ENCODE assay signal across 11 mouse cellular contexts in the genomic region with DNA sequence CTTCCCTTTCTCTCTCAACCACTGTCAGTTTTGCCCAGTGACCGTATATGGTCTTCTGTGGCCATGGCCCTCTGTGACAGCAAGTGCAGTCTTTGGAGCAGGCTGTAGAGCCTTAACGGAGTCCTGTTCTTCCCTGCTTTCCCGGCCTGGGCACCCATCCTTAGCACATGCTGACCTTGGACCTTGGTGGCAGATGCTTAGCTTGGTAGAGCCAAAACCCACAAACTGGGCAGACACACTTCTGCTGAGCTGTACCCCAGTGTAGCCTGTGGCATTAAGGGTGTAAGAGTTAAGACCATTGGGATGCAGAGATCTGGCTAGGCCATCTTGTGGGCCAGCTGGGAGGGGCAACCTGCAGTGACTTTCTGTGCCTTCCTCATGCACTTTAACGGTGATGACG. TPM values are rescaled to one million over a fixed set of nuclear protein-coding genes. Genes with fewer than 3 reads are reported as not detected.
DNase-seq lines count a peak whose midpoint lies in the region; ATAC-seq lines count a peak whose summit lies in the region.
"Had no signal": no experiment of that assay in that cellular context is flagged by ENCODE, and none has a peak within 500 bp of the region (broad histone marks: within the 10 kb centered on the region; RNA-seq: fewer than 3 reads in every experiment).

No protein-coding gene starts in this region.

- 61% methylated on average over 5 of the region's 5 CpGs for WGBS in heart, embryonic 10.5 days
- 84% methylated on average over 5 of the region's 5 CpGs for WGBS in intestine, embryonic 16.5 days
- 82% methylated on average over 5 of the region's 5 CpGs for WGBS in stomach, embryonic 14.5 days

- H3K9ac ChIP-seq in intestine, embryonic 16.5 days (ENCODE audit: low read depth, low read length) = no peak overlapping the region
- H3K9ac ChIP-seq in stomach, embryonic 14.5 days (replicated peaks; ENCODE audit: low read depth, low read length) = no peak overlapping the region

- DNase-seq in heart, embryonic 10.5 days (ENCODE audit: low spot score) = no peak
- DNase-seq in heart, adult 18-20 months = no peak
- DNase-seq in spleen, adult 18-20 months = no peak
- no peak for DNase-seq in testis, postnatal 10 days (ENCODE audit: low spot score)
- DNase-seq: thymus, adult 18-20 months had no signal

- peak overlapping the region; percentile 20 for H3K4me3 ChIP-seq in heart, embryonic 10.5 days
- H3K4me3 ChIP-seq in megakaryocyte, embryonic 14.5 days (replicated peaks) = peak overlapping the region; percentile 74
- H3K4me3 ChIP-seq in intestine, embryonic 16.5 days (ENCODE audit: low read length) = no peak overlapping the region
- no peak overlapping the region for H3K4me3 ChIP-seq in stomach, embryonic 14.5 days (ENCODE audit: low read depth, low read length)

- H3K4me2 ChIP-seq in intestine, embryonic 16.5 days (ENCODE audit: low read depth, low read length) = no peak overlapping the region
- H3K4me2 ChIP-seq in stomach, embryonic 14.5 days (replicated peaks; ENCODE audit: low read depth, low read length) = no peak overlapping the region

- no peaks in the 10 kb centered on the region for H3K27me3 ChIP-seq in heart, embryonic 10.5 days (ENCODE audit: insufficient read depth, poor library complexity, severe bottlenecking)
- no peaks in the 10 kb centered on the region for H3K27me3 ChIP-seq in megakaryocyte, embryonic 14.5 days (replicated peaks)
- H3K27me3 ChIP-seq in intestine, embryonic 16.5 days (replicated peaks; ENCODE audit: control insufficient read depth, insufficient read depth, low read length) = no peaks in the 10 kb centered on the region
- H3K27me3 ChIP-seq in stomach, embryonic 14.5 days (ENCODE audit: control insufficient read depth, insufficient read depth, low read length) = no peaks in the 10 kb centered on the region

- no peaks in the 10 kb centered on the region for H3K9me3 ChIP-seq in heart, embryonic 10.5 days
- H3K9me3 ChIP-seq in megakaryocyte, embryonic 14.5 days = no peaks in the 10 kb centered on the region
- H3K9me3 ChIP-seq in intestine, embryonic 16.5 days (ENCODE audit: control insufficient read depth, low read length) = no peaks in the 10 kb centered on the region
- no peaks in the 10 kb centered on the region for H3K9me3 ChIP-seq in stomach, embryonic 14.5 days (ENCODE audit: control insufficient read depth, low read depth, low read length)

- H3K4me1 ChIP-seq in heart, embryonic 10.5 days = peaks cover 41% of the 10 kb centered on the region
- H3K4me1 ChIP-seq in megakaryocyte, embryonic 14.5 days = peaks cover 98% of the 10 kb centered on the region
- 0 out of 2 replicates have a peak, but pooled peaks cover 5% of the 10 kb centered on the region for H3K4me1 ChIP-seq in intestine, embryonic 16.5 days (ENCODE audit: control insufficient read depth, insufficient read depth, low read length)
- peaks cover 9% of the 10 kb centered on the region for H3K4me1 ChIP-seq in stomach, embryonic 14.5 days (ENCODE audit: control insufficient read depth, insufficient read depth, low read length)

- H3K36me3 ChIP-seq in heart, embryonic 10.5 days = peaks cover 93% of the 10 kb centered on the region
- peaks cover 98% of the 10 kb centered on the region for H3K36me3 ChIP-seq in megakaryocyte, embryonic 14.5 days (replicated peaks; ENCODE audit: low read length)
- H3K36me3 ChIP-seq in intestine, embryonic 16.5 days (ENCODE audit: control insufficient read depth, insufficient read depth, low read length) = peaks cover 31% of the 10 kb centered on the region
- peaks cover 87% of the 10 kb centered on the region for H3K36me3 ChIP-seq in stomach, embryonic 14.5 days (ENCODE audit: control insufficient read depth, insufficient read depth, low read length)

- peak overlapping the region; percentile 86 for H3K27ac ChIP-seq in heart, embryonic 10.5 days
- H3K27ac ChIP-seq in intestine, embryonic 16.5 days (ENCODE audit: low read length) = peak overlapping the region; percentile 62
- H3K27ac ChIP-seq in stomach, embryonic 14.5 days (ENCODE audit: low read length) = peak overlapping the region; percentile 80; the same call in 1 of the 2 replicates

- no peak for ATAC-seq in megakaryocyte, adult 5-6 weeks (ENCODE audit: poor library complexity, severe bottlenecking)
- no peak for ATAC-seq in intestine, embryonic 16.5 days
- no peak for ATAC-seq in stomach, embryonic 14.5 days (ENCODE audit: insufficient number of reproducible peaks, insufficient read depth, low FRiP score, low read depth)

RNA-seq across cellular contexts. Expression of a gene that starts 18.8 kb away (rescaled TPM):
- polyA plus RNA-seq in heart, embryonic 10.5 days (2016; fragmentation: Nextera tagmentation; extraction: Ambion mirVana) = 25.6 and 26.1 TPM in 2 replicates
- 10 to 100 TPM; 11.7 to 14.3 TPM for total RNA-seq in heart, adult 18-20 months (2021)
- 35.3 and 88.7 TPM in 2 replicates for polyA plus RNA-seq in megakaryocyte, embryonic 14.5 days (2012; ENCODE audit: insufficient read depth, low replicate concordance)
- 19.5 and 23.0 TPM in 2 replicates for total RNA-seq in megakaryocyte, adult 5-6 weeks (2015)
- 6.9 and 9.8 TPM in 2 replicates for total RNA-seq in megakaryocyte, adult 5-6 weeks (2017)
- 9.5 and 9.7 TPM in 2 replicates for polyA plus RNA-seq in intestine, embryonic 16.5 days (2015; fragmentation: Nextera tagmentation; extraction: Ambion mirVana)
- polyA plus RNA-seq in stomach, embryonic 14.5 days (2014; fragmentation: Nextera tagmentation; extraction: Ambion mirVana) = 24.5 and 25.8 TPM in 2 replicates

RNA-seq across cellular contexts. Expression of a gene that starts 24.2 kb away (rescaled TPM):
- polyA plus RNA-seq in heart, embryonic 10.5 days (2016; fragmentation: Nextera tagmentation; extraction: Ambion mirVana) = 70.6 and 84.1 TPM in 2 replicates
- total RNA-seq in heart, adult 18-20 months (2021) = 10 to 100 TPM; 28.6 to 28.7 TPM
- polyA plus RNA-seq in megakaryocyte, embryonic 14.5 days (2012; ENCODE audit: insufficient read depth, low replicate concordance) = 413 and 1,110 TPM in 2 replicates
- 45.8 and 46.6 TPM in 2 replicates for total RNA-seq in megakaryocyte, adult 5-6 weeks (2015)
- 13.1 and 20.4 TPM in 2 replicates for total RNA-seq in megakaryocyte, adult 5-6 weeks (2017)
- 62.3 and 63.0 TPM in 2 replicates for polyA plus RNA-seq in intestine, embryonic 16.5 days (2015; fragmentation: Nextera tagmentation; extraction: Ambion mirVana)
- 77.7 and 81.8 TPM in 2 replicates for polyA plus RNA-seq in stomach, embryonic 14.5 days (2014; fragmentation: Nextera tagmentation; extraction: Ambion mirVana)

RNA-seq across cellular contexts. Expression of a gene that starts 24.6 kb away (rescaled TPM):
- polyA plus RNA-seq in heart, embryonic 10.5 days (2016; fragmentation: Nextera tagmentation; extraction: Ambion mirVana) = 116 and 151 TPM in 2 replicates
- 10 to 100 TPM; 30.7 to 32.4 TPM for total RNA-seq in heart, adult 18-20 months (2021)
- 184 and 251 TPM in 2 replicates for polyA plus RNA-seq in megakaryocyte, embryonic 14.5 days (2012; ENCODE audit: insufficient read depth, low replicate concordance)
- 82.4 and 84.3 TPM in 2 replicates for total RNA-seq in megakaryocyte, adult 5-6 weeks (2015)
- total RNA-seq in megakaryocyte, adult 5-6 weeks (2017) = 35.5 and 43.5 TPM in 2 replicates
- 120 and 135 TPM in 2 replicates for polyA plus RNA-seq in intestine, embryonic 16.5 days (2015; fragmentation: Nextera tagmentation; extraction: Ambion mirVana)
- polyA plus RNA-seq in stomach, embryonic 14.5 days (2014; fragmentation: Nextera tagmentation; extraction: Ambion mirVana) = 110 and 116 TPM in 2 replicates

RNA-seq across cellular contexts. Expression of a gene that starts 31.2 kb away (rescaled TPM):
- polyA plus RNA-seq in heart, embryonic 10.5 days (2016; fragmentation: Nextera tagmentation; extraction: Ambion mirVana) = not detected in 2 replicates
- total RNA-seq in heart, adult 18-20 months (2021) = under 1 TPM in 1 of 2 experiments, not detected in 1; 0.33 TPM
- polyA plus RNA-seq in megakaryocyte, embryonic 14.5 days (2012; ENCODE audit: insufficient read depth, low replicate concordance) = 1.1 and 5.5 TPM in 2 replicates
- total RNA-seq in megakaryocyte, adult 5-6 weeks (2015) = not detected in 2 replicates
- total RNA-seq in megakaryocyte, adult 5-6 weeks (2017) = not detected in 2 replicates
- 0.07 and 0.10 TPM in 2 replicates for polyA plus RNA-seq in intestine, embryonic 16.5 days (2015; fragmentation: Nextera tagmentation; extraction: Ambion mirVana)
- not detected in 2 replicates for polyA plus RNA-seq in stomach, embryonic 14.5 days (2014; fragmentation: Nextera tagmentation; extraction: Ambion mirVana)
- polyA plus RNA-seq: kidney, embryonic 14.5 days; lung, embryonic 16.5 days had no signal

RNA-seq across cellular contexts. Expression of a gene that starts 31.8 kb away (rescaled TPM):
- 53.1 and 60.4 TPM in 2 replicates for polyA plus RNA-seq in heart, embryonic 10.5 days (2016; fragmentation: Nextera tagmentation; extraction: Ambion mirVana)
- 10 to 100 TPM; 42.3 to 45.0 TPM for total RNA-seq in heart, adult 18-20 months (2021)
- polyA plus RNA-seq in megakaryocyte, embryonic 14.5 days (2012; ENCODE audit: insufficient read depth, low replicate concordance) = 10.9 and 24.8 TPM in 2 replicates
- total RNA-seq in megakaryocyte, adult 5-6 weeks (2015) = 42.6 and 52.4 TPM in 2 replicates
- 48.6 and 62.0 TPM in 2 replicates for total RNA-seq in megakaryocyte, adult 5-6 weeks (2017)
- 57.9 and 58.4 TPM in 2 replicates for polyA plus RNA-seq in intestine, embryonic 16.5 days (2015; fragmentation: Nextera tagmentation; extraction: Ambion mirVana)
- 81.7 and 85.8 TPM in 2 replicates for polyA plus RNA-seq in stomach, embryonic 14.5 days (2014; fragmentation: Nextera tagmentation; extraction: Ambion mirVana)

Comparison
In these comparisons a context has a peak if more than half of its experiments do, and no peak if none do; other contexts are left out.
1. H3K4me3 ChIP-seq: peak in heart, embryonic 10.5 days (single experiment) and megakaryocyte, embryonic 14.5 days (single experiment); none in intestine, embryonic 16.5 days (single experiment) and stomach, embryonic 14.5 days (single experiment).
2. Peak in every context shown above with its lines, with median percentiles within 50 percentile points of each other: H3K27ac ChIP-seq.